Mouse (Mus musculus) thymus, adult 2 months (tissue): ENCODE data around the gene Nhsl1.

Experiments used
- CTCF ChIP-seq: fragments of 200-500 bp; IDR thresholded peaks from 2 replicates; pipeline ENCODE4 v1.5.1; 2012; ENCODE audit warnings: mild to moderate bottlenecking, control low read depth, low read length, moderate library complexity, borderline replicate concordance; ENCODE audit not compliant: control insufficient read depth, poor library complexity, insufficient read depth; ENCODE audit errors: extremely low read depth
- POLR2A ChIP-seq: fragments of 200-500 bp; IDR thresholded peaks from 2 replicates; pipeline ENCODE4 v1.6.1; 2012; ENCODE audit warnings: mild to moderate bottlenecking, low read length, control low read depth, moderate library complexity; ENCODE audit not compliant: control insufficient read depth, poor library complexity, insufficient read depth; ENCODE audit errors: extremely low read depth

GRCm38 (mm10) chr10:18415946-18416345, 97.2 kb downstream of the Nhsl1 start:
- TF ChIP-seq CTCF, result no peak
- no peak for TF ChIP-seq POLR2A
